Mouse (Mus musculus) heart, embryonic 13.5 days (tissue): ENCODE measurements around the gene Lhfpl4. TPM values are rescaled to one million over a fixed set of nuclear protein-coding genes. Genes with fewer than 3 reads are reported as not detected.

Experiments used
- polyA plus RNA-seq: library from polyadenylated mRNA; unstranded; fragments of >200 nt; fragmentation: Nextera tagmentation; extraction: Ambion mirVana; gene quantifications from 2 replicates; pipeline ENCODE4 v1.2.1, GENCODE M21; 2015

Lhfpl4 gene
- polyA plus RNA-seq, 1 experiment from 2014 or later, result 0.62 TPM

Other genes starting within 250 kb of the Lhfpl4 start
- gene Srgap3, start 248.1 kb downstream of the Lhfpl4 start, polyA plus RNA-seq, result 0.60 and 1.0 TPM in 2 replicates
- 32.2 and 34.9 TPM in 2 replicates for gene Thumpd3, start 149.2 kb downstream of the Lhfpl4 start, polyA plus RNA-seq
- 49.5 and 55.8 TPM in 2 replicates for gene Setd5, start 118.0 kb downstream of the Lhfpl4 start, polyA plus RNA-seq
- gene Mtmr14, start 42.5 kb upstream of the Lhfpl4 start, polyA plus RNA-seq, result 23.5 and 23.6 TPM in 2 replicates
- 0.22 TPM in 1 of 2 replicates, not detected in the other for gene Cpne9, start 86.9 kb upstream of the Lhfpl4 start, polyA plus RNA-seq
- 11.1 and 11.6 TPM in 2 replicates for gene Brpf1, start 111.8 kb upstream of the Lhfpl4 start, polyA plus RNA-seq
- gene Ogg1, start 131.6 kb upstream of the Lhfpl4 start, polyA plus RNA-seq, result 9.5 and 11.6 TPM in 2 replicates
- 109 and 115 TPM in 2 replicates for gene Camk1, start 148.6 kb upstream of the Lhfpl4 start, polyA plus RNA-seq
- gene Tada3, start 182.5 kb upstream of the Lhfpl4 start, polyA plus RNA-seq, result 39.6 and 41.5 TPM in 2 replicates
- 264 and 283 TPM in 2 replicates for gene Arpc4, start 182.7 kb upstream of the Lhfpl4 start, polyA plus RNA-seq
- 1.7 and 2.0 TPM in 2 replicates for gene Ttll3, start 193.9 kb upstream of the Lhfpl4 start, polyA plus RNA-seq
- 13.6 and 17.9 TPM in 2 replicates for gene Rpusd3, start 224.0 kb upstream of the Lhfpl4 start, polyA plus RNA-seq
- gene Cidec, start 240.4 kb upstream of the Lhfpl4 start, polyA plus RNA-seq, result not detected in 2 replicates
- 59.5 and 67.6 TPM in 2 replicates for gene Jagn1, start 247.2 kb upstream of the Lhfpl4 start, polyA plus RNA-seq